Mouse (Mus musculus) liver, embryonic 14.5 days (tissue): ENCODE data around the gene Rest. TPM values are rescaled to one million over a fixed set of nuclear protein-coding genes. Genes with fewer than 3 reads are reported as not detected.
"Not testable (repeated sequence)": the region's sequence is repeated elsewhere in the genome, so short reads cannot be mapped to it uniquely, and the experiment has no call there.

Experiments
- ATAC-seq: fragments of 200-750 bp; cut with Nextera tagmentation; 2 replicates; pipeline ENCODE4 v1.8.0; 2017; ENCODE audit warnings: moderate number of reproducible peaks, mild to moderate bottlenecking, moderate library complexity; ENCODE audit not compliant: insufficient read depth
- DNase-seq, 3 experiments: peaks; one replicate each; pipeline ENCODE4 v3.0.0-alpha.2; 2012 to 2013; ENCODE audit warnings: low read depth in 3 of 3, low spot score in 3 of 3
- H3K27ac ChIP-seq: fragments of 300-500 bp; sonication (generic); 2 replicates; pipeline ENCODE4 v1.5.1; 2014; ENCODE audit warnings: moderate library complexity, mild to moderate bottlenecking, control low read depth, inconsistent platforms
- H3K27me3 ChIP-seq: fragments of 300-500 bp; sonication (generic); 2 replicates; pipeline ENCODE4 v1.6.1; 2014; ENCODE audit warnings: mild to moderate bottlenecking, low read length, moderate library complexity; ENCODE audit not compliant: control insufficient read depth, insufficient read depth
- H3K36me3 ChIP-seq: fragments of 300-500 bp; sonication (generic); replicated peaks from 2 replicates; pipeline ENCODE4 v1.6.1; 2014; ENCODE audit warnings: low read depth; ENCODE audit not compliant: control insufficient read depth, insufficient read depth
- H3K4me1 ChIP-seq, 2 experiments: fragments of 200-500 bp in 1 of 2; fragments of 300-500 bp in 1 of 2; sonication (generic) in 1 of 2; replicated peaks; 2 replicates each; pipeline ENCODE4 v1.6.1; 2012 to 2014; ENCODE audit warnings: antibody characterized with exemption in 1 of 2, inconsistent platforms in 1 of 2, low read length in 1 of 2; ENCODE audit not compliant: control insufficient read depth in 2 of 2, insufficient read depth in 2 of 2
- H3K4me2 ChIP-seq: fragments of 300-500 bp; sonication (generic); 2 replicates; pipeline ENCODE4 v1.6.1; 2014; ENCODE audit warnings: low read depth, mild to moderate bottlenecking, control low read depth, moderate library complexity
- H3K4me3 ChIP-seq, 2 experiments: fragments of 200-500 bp in 1 of 2; fragments of 300-500 bp in 1 of 2; sonication (generic) in 1 of 2; 2 replicates each; pipeline ENCODE4 v1.5.1; 2012 to 2014; ENCODE audit warnings: low read depth in 2 of 2, low read length in 2 of 2, mild to moderate bottlenecking in 2 of 2, control low read depth in 1 of 2, inconsistent platforms in 1 of 2, moderate library complexity in 1 of 2; ENCODE audit not compliant: insufficient read depth in 1 of 2
- H3K9ac ChIP-seq: fragments of 300-500 bp; sonication (generic); replicated peaks from 2 replicates; pipeline ENCODE4 v1.6.1; 2014; ENCODE audit warnings: mild to moderate bottlenecking, control low read depth, moderate library complexity
- H3K9me3 ChIP-seq: fragments of 300-500 bp; sonication (generic); 2 replicates; pipeline ENCODE4 v1.6.1; 2016; ENCODE audit warnings: low read length, mixed read lengths; ENCODE audit not compliant: control insufficient read depth
- CTCF ChIP-seq: IDR thresholded peaks from 2 replicates; pipeline ENCODE4 v1.5.1; 2016; ENCODE audit warnings: antibody characterized with exemption, low read depth, control low read depth
- EP300 ChIP-seq: IDR thresholded peaks from 2 replicates; pipeline ENCODE4 v1.6.1; 2016; ENCODE audit warnings: antibody characterized with exemption, low read depth
- WGBS: fragments of 180-500 bp; shearing (Covaris S2); extraction: QIAGEN DNeasy Blood & Tissue Kit; methylation state at CpG from one replicate; pipeline ENCODE4 v1.1.7; 2014; ENCODE audit not compliant: insufficient replicate concordance; 5-methylcytosine and 5-hydroxymethylcytosine counted together
- polyA plus RNA-seq, 2 experiments: library from polyadenylated mRNA; depleted of rRNA in 1 of 2; stranded (reverse) in 1 of 2; unstranded in 1 of 2; fragments of >200 nt; fragmentation: Nextera tagmentation in 1 of 2; extraction: Ambion mirVana in 1 of 2; gene quantifications; 2 replicates each; pipeline versions ENCODE4 v1.2.1 to v1.2.3; 2012 to 2014

The Rest gene
- polyA plus RNA-seq (2012; rRNA removed), result 2.6 and 3.5 TPM in 2 replicates
- 6.6 and 6.8 TPM in 2 replicates for polyA plus RNA-seq (2014; fragmentation: Nextera tagmentation; extraction: Ambion mirVana)

GRCm38 (mm10) chr5:77265081-77265670 is at the start of gene Rest:
Rest (plus strand) TSS chr5:77265491.
- Histone ChIP-seq H3K4me1 (peaks cover 0 to 8% of the 10 kb centered on the region in 2 experiments; a peak in 3 of 4 replicates), H3K4me2 (peak within 1 kb of the TSS; percentile 81), H3K4me3 (peak within 1 kb of the TSS; percentile 80 to 85), H3K36me3 (no peaks in the 10 kb centered on the region), H3K9ac (peak within 1 kb of the TSS; percentile 71), H3K9me3 (no peaks in the 10 kb centered on the region), H3K27ac (peak within 1 kb of the TSS; percentile 55), H3K27me3 (no peaks in the 10 kb centered on the region)
- DNase-seq, result peak; percentile 49 to 55 (median 50)
- peak; percentile 83 for ATAC-seq
- WGBS, result under 1% methylated on average over 53 of the region's 78 CpGs
- TF ChIP-seq EP300 (no peak), CTCF (no peak)

DNA sequence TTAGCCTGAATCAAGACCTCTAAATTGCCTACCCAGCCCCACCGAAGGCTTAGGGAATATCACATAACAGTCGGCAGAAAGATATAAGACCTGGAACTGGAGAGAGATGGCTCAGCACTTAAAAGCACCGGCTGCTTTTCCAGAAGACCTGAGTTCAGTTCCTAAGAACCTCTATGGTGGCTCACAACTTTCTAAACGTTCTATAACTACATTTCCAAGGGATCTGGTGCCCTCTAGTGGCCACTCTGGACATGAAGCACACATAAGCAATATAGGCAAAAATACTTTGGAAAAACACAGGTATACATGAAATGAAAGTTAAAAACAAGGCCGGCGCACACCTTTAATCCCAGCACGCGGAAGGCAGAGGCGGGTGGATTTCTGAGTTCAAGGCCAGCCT is 48.1 kb upstream of the Rest start:
- peak overlapping the region; percentile 38 for H3K4me2 ChIP-seq

GRCm38 (mm10) chr5:77217724-77218123 is 47.6 kb upstream of the Rest start:
- H3K27me3 ChIP-seq, result no peaks in the 10 kb centered on the region
- H3K4me2 ChIP-seq, result peak overlapping the region; percentile 38; the same call in 1 of the 2 replicates
- H3K4me1 ChIP-seq, result no peaks in the 10 kb centered on the region
- H3K36me3 ChIP-seq, result no peaks in the 10 kb centered on the region
- DNase-seq (no peak), ATAC-seq (no peak)
- H3K4me3 ChIP-seq, result no peak overlapping the region
- no peak overlapping the region for H3K9ac ChIP-seq
- 13% methylated on average over 2 of the region's 2 CpGs for WGBS
- TF ChIP-seq CTCF (no peak), EP300 (no peak)
- no peaks in the 10 kb centered on the region for H3K9me3 ChIP-seq
- H3K27ac ChIP-seq, result no peak overlapping the region

More for the DNA sequence above, 48.1 kb upstream of the Rest start:
- WGBS, result 10% methylated on average over 9 of the region's 9 CpGs
- H3K4me1 ChIP-seq, result no peaks in the 10 kb centered on the region
- no peaks in the 10 kb centered on the region for H3K36me3 ChIP-seq
- H3K27ac ChIP-seq, result no peak overlapping the region
- no peak overlapping the region for H3K4me3 ChIP-seq
- DNase-seq (peak; percentile 52 to 61 (median 54)), ATAC-seq (no peak)
- no peaks in the 10 kb centered on the region for H3K27me3 ChIP-seq
- no peak overlapping the region for H3K9ac ChIP-seq
- H3K9me3 ChIP-seq, result no peaks in the 10 kb centered on the region
- TF ChIP-seq EP300 (no peak), CTCF (peak; percentile 77)

- H3K9ac ChIP-seq, result no peak overlapping the region
- H3K9me3 ChIP-seq, result no peaks in the 10 kb centered on the region
- H3K27me3 ChIP-seq, result no peaks in the 10 kb centered on the region
- H3K4me1 ChIP-seq, result no peaks in the 10 kb centered on the region
- 50% methylated on average over 11 of the region's 11 CpGs for WGBS
- H3K4me2 ChIP-seq, result no peak overlapping the region
- TF ChIP-seq CTCF (peak; percentile 67), EP300 (no peak)
- no peak for DNase-seq
- no peaks in the 10 kb centered on the region for H3K36me3 ChIP-seq
- ATAC-seq, result no peak
- H3K4me3 ChIP-seq, result no peak overlapping the region
- no peak overlapping the region for H3K27ac ChIP-seq
Observed at GRCm38 (mm10) chr5:77223043-77223975, 42.0 kb upstream of the Rest start.

GRCm38 (mm10) chr5:77228986-77229385 is 36.3 kb upstream of the Rest start:
- no peaks in the 10 kb centered on the region for H3K9me3 ChIP-seq
- H3K4me3 ChIP-seq, result no peak overlapping the region
- ATAC-seq (no peak), DNase-seq (peak; percentile 13 to 36 (median 17))
- no peaks in the 10 kb centered on the region for H3K36me3 ChIP-seq
- no peaks in the 10 kb centered on the region for H3K4me1 ChIP-seq
- TF ChIP-seq EP300, result no peak
- TF ChIP-seq CTCF, result peak; percentile 51
- no peak overlapping the region for H3K9ac ChIP-seq
- H3K27me3 ChIP-seq, result no peaks in the 10 kb centered on the region
- no peak overlapping the region for H3K27ac ChIP-seq
- H3K4me2 ChIP-seq, result no peak overlapping the region
- WGBS, result 18% methylated on average over 1 of the region's 1 CpGs

DNA sequence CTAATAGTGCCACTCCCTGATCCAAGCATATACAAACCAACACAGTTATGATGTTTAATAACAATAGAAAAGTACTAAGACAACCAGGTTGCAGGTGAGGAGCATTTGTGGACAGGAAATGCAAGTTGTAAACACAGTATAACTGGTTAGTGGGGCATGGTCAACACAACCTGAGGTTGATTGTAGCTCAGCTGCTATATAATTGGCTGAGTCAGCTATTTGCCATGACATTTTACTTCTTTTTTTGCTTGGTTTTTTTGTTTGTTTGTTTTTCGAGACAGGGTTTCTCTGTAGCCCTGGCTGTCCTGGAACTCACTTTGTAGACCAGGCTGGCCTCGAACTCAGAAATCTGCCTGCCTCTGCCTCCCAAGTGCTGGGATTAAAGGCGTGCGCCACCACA is 33.4 kb upstream of the Rest start:
- H3K9ac ChIP-seq, H3K4me2 ChIP-seq, H3K4me3 ChIP-seq, H3K9me3 ChIP-seq, H3K4me1 ChIP-seq, H3K27ac ChIP-seq, H3K27me3 ChIP-seq, DNase-seq, ATAC-seq, H3K36me3 ChIP-seq: not testable (repeated sequence)
- 78% methylated on average over 4 of the region's 4 CpGs for WGBS
